Mouse (Mus musculus) erythroblast, adult 5-6 weeks (primary cell): ENCODE data around the gene Ncapg2. TPM values are rescaled to one million over a fixed set of nuclear protein-coding genes. Genes with fewer than 3 reads are reported as not detected.
A peak's percentile ranks its signal among the peaks of the same experiment; 100 is the strongest.

ENCODE experiments used
- ATAC-seq: replicated peaks from 2 replicates; pipeline ENCODE4 v1.8.0; 2016; ENCODE audit warnings: moderate number of reproducible peaks, mild to moderate bottlenecking, moderate TSS enrichment, inconsistent platforms; ENCODE audit not compliant: poor library complexity, low FRiP score, severe bottlenecking
- total RNA-seq, 2 experiments: library from RNA; stranded (forward) in 1 of 2; stranded (reverse) in 1 of 2; fragments of 150-400 nt in 1 of 2; fragments of 200-764, 138-1000 nt in 1 of 2; gene quantifications; 2 replicates each; pipeline versions ENCODE4 v1.2.3 to v1.2.4; 2015 to 2017; ENCODE audit warnings: low replicate concordance in 2 of 2

The Ncapg2 gene
- total RNA-seq (2015; ENCODE audit: low replicate concordance) (52.2 and 57.3 TPM in 2 replicates), total RNA-seq (2017; ENCODE audit: low replicate concordance) (100 and 123 TPM in 2 replicates)

DNA sequence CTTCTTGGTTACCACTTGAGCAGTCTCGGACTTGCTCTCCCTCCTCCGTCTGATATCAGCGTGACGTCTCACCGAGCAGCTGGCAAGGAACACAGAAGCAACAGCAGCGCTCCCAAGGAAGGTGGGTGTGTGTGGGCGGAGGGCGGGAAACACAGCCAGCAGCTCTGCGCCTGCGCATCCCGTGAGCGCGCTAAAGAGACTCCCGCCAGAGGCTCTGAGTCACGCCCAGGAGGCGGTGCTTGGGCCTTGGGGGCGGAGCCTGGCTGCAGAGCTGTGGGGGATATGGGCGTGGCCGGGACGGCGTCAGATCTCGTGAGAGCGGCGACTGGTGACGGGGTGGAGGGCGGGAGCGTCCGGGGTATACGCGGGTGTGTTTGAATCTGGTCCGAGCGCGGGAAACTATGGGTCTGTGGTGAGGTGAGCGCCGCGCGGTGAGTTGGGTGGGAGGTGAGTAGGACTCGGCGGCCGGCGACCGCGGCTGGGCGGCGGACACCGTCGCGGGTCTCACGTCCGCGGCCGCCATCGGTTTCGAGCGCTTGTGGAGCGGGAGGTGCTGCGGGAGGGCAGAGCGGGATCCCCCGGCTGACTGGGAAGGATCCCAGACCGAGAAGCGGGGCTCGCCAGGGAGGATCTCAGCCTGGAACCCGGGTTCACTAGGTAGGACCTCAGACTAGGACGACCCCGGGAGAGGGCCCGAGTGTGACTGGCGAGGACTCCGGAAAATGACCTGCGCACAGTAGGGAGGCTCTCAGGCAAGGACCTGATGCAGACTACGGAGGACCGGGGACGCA, at the start of gene Ncapg2:
Gene Ncapg2, plus strand, starts transcription at position 358 of the 791 bp plus-strand sequence.
- peak; percentile 91 for ATAC-seq

DNA sequence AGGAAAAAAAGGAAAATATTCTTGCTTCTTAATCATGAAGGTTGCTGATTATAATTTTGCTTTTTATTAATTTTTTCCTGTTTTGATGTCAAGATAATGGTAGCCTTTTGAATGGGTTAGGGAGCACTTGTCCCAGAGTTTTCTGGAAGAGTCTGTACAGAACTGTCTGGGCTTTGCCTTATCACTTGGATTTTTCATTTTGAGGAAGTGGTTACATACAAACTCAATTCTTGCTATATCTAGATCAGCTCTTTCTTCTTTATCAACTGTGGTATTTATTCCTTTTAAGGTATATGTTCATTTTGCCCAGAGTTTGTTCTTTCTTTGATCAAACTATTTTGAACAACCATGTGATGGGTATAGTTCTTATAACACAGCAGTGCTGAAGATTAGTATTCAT, 43.1 kb upstream of the Ncapg2 start:
- no peak for ATAC-seq

DNA sequence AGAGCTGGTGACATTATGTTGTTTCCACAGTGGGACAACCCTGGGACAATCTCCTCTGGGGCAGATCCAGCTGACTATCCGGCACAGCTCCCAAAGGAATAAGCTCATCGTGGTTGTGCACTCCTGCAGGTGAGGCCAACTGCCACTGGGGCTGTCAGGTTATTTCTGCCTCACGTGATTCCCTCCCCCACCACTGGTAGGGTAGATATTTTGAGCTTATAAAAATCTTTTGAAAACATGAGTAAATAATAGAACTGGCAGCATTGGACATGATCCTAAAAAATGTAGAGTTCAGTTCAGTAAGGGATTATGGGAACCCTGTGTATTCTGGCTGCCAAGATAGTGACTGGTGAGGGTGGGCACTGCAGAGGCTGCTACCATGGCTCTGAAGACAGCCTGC, 38.3 kb upstream of the Ncapg2 start:
- ATAC-seq, result no peak

DNA sequence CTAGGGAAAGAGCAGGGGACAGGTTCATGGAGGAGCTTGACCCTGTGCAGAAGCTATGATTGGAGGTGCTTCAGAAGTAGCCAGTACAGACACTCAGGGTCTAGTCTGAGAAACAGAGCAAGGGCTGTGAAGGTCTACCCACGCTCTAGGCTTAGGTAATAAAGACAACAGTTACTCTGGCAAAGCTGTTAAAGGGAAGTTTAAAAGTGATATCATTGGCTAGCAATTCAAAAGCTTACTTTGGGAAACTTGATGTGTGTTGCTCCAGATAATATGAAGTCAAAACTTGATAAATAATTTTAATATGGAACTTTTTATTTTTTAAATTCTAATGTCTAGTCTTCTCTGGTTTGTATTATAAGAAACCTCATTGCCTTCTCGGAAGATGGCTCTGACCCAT, 37.9 kb upstream of the Ncapg2 start:
- no peak for ATAC-seq

DNA sequence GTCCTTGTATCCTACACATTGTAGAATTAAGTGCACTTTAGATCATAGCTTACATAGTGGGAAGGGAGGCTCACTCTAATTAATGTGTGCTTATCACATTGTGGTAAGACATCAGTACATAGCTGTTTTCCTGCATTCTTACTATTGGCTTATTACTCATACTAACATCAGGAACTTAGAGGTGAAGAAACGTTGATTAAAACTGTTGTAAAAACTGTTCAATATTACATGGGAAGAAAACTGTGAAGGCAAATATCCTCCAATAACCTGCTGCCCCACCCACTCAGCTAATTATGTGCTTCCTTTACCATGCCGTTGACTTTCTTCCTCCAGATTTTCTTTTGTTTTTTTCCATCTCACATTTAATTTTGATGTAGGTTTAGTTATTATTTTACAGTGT, 36.3 kb upstream of the Ncapg2 start:
- no peak for ATAC-seq

DNA sequence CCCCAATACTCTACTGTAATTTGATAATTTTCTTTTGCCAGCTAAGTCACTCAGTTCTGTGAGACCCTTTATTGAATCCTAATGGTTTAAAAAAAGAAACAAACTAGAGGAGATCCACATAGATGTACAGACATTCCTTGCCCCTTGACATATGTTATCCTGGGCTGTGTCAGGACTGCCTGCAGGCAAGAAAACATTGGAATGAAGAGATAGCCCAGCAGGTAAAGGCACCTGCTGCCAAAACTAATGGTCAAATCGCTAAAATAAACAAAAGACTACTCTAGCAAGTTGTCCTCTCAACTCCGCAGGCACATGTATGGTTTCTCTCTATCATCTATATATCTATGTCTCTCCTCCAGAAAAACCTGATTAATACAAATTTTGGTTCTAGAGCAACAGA, 22.1 kb upstream of the Ncapg2 start:
- ATAC-seq, result no peak

DNA sequence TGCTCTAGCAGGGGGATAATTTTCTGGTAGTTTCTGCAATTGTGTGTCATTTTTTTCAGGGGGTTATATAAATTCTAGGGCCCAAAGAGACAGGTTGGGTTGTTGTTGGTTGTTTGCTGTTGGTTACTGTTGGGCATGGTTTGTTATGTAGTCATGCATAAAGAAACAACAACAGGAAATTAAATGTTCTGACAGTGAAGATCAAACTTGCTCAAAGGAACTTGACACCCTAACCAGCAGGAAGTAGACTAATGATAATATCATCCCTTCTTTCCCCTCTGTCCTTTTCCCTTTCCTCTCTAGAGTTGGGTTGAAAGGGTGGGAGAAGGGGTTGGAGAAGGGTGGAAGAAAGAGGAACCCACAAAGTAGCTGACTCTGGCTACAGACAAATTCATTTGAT, 21.2 kb upstream of the Ncapg2 start:
- no peak for ATAC-seq

DNA sequence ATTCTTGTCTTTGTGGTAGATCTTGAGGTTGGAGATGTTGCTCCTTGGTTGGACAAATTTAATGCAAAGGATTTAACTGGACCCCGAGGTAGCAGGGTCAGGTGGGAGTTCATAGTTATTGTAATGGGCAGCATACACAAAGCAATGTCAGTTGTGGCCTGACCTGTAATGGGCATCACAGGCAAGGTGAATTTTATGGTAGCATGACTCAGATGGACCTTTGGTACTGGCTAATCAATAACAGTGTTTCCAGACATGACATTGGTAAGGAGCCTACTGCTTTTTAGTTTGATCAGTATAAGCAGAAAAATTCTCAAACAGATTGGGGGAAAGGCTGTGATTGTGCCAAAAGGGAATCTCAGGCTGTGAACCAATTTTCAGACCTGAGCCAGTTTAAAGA, 18.4 kb upstream of the Ncapg2 start:
- no peak for ATAC-seq

DNA sequence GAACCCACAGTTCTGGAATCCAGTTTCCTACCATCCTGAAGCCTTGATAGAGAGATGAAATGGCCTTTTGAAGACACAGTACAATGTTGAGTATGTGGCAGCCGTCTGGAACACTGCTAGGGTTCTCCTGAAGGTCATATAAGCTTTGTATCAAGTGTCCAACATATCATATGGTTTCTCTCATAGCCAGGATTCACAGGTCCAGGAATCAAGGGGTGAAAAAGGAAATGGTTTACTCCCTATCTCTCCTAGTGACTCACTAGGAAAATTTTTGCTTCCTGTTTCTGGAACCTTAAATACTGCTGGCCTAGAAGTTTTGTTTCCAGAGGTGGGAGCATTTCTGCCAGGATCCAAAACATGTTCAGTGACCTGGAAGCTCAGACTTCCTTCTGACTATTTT, 15.3 kb upstream of the Ncapg2 start:
- no peak for ATAC-seq

DNA sequence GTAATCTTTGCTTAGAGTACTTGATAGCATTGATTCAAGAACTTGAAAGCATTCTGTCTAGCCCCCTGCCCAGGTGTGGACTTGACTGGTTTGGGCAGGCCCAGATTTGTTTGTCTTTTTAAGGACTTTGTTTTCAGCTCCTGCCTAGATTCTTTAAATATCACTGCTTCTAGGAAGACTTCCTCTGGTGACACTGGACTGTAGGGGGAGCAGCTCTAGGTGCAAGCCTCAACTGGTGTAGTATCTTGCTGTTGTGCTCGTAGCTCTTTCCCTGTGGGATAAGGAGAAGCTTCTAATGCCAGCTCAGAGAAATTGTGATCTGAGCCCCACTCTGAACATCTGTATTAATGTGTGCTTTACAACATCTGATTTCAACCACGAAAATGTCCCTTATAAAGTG, 10.9 kb upstream of the Ncapg2 start:
- no peak for ATAC-seq

DNA sequence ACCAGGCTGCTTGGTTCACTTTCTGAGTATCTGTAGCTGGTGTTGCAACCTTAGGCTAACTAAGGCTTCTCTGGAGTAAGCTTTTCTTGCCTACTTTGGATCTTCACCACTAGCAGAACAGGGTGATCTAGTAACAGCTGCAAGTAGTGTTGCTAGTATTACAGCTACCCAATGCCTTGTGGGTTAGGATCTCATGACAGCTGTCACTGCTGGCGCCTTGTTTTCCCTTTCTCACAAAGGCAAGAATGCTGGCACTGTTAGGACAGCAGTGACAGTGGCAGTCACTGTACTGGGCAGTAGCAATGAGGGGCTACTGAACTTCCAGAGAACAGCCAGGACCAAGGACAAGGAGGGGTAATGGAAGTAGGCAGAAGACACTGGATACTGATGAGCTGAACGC, 9.9 kb upstream of the Ncapg2 start:
- no peak for ATAC-seq

DNA sequence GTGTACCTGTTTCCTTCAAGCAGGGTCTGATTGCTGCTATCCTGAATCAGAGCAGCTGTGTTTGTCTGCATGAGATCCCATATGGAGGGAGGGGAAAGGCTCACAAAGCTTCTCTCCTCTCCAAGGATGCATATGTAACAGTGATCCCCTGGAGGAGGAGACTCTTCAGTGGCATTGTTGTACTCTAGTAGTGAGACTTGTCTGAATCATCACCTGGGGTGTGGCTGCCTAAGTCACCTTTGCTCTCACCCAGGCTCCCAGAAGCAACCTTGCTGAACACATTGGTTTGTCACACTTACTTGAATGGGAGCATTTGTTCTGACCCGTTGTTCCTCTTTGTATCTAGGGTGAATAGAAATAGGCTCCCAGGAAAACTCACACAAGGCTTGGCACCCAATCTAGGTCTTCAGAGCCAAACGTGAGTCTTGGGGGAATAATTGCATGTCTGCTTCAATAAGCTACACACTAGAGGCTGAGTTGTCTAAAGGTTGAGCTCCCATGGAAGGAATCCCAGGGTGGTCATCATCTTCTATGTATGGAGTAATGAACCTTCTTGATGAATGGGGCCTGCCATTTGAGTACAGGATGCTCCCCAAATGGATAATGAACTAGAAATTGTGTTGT, 9.0 kb upstream of the Ncapg2 start:
- no peak for ATAC-seq

DNA sequence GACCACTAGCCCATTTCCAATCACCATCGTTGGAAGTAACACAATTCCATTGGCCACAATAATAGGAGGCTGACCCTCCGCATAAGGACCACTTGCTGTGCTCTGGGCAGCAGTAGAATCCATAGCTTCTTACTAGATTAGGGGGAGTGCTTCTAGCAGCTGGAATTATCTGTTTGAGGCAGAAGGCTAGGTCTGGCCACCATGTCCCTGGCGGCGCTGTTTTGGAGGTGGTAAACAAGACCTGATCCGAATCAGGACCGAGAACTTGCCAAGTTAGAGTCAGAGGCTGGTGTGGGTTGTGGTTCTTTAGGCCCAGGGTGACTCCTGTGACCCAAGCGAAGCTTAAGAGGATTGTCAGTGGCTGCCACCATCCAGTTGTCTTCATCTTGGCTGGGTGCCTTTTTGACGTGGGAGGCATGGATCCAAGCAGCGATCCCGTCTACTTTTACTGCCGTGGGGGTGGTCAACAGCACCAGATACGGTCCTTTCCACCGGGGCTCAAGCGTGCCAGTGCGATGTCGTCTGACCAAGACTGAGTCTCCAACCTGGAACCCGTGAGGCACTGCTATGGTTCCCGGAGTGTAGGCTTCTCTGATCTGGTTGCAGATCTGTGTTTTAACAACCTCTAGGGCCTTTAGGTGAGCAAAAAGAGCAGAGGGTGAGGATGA, 1.1 kb upstream of the Ncapg2 start:
- peak; percentile 30 for ATAC-seq

DNA sequence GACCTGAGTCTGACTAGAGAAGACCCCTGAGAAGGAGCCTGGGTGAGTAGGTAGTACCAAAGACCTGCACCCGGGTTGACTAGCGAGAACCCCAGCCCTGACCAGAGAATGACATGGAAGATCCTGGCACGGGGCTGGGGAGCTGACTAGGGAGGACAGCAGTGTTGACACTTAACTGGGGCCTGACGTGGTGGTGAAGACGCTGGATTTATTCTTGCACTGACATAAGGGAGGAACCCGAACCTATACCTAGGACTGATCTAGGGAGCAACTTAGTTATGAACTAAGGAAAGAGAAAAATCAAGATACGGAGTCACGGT, 594 bp downstream of the Ncapg2 start:
- peak; percentile 31 for ATAC-seq

DNA sequence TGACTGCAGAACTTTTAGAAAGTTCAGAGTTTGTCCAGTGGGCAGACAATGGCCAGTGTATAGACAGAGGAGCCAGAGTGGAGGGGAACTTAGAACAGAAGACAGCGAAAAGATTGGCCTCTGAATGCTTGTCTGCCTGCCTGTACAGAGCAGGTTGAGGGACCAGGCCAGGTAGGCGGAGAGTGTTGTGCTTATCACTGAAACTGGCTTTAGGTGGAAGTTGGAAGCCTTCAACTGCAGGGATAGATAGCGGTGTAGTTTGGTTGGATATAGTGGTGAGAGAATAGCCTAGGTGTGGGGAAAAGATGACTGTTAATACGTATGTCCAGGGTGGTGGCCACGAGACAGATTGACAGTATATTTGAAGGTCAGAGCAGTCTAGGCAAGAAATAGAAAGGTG, 2.7 kb downstream of the Ncapg2 start:
- no peak for ATAC-seq

DNA sequence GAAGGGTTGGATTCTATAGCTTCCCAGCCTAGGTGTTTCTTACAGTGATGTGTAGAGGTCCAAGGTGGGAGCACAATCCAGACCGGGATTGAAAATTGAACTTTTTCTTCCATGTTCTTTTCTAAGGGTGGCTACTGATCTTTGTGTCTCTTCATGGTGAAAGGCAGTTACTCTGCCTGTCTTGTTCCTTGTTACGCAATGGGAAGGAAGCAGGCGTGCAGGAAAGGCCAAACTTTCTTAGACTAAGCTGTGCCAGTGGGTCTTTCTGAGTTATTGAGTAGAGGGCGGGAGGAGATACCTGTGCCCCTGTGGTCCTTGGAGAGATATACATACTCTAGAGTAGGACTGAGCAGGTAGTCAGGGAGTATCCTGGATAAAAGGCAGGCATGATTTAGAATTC, 9.7 kb downstream of the Ncapg2 start:
- ATAC-seq, result no peak

DNA sequence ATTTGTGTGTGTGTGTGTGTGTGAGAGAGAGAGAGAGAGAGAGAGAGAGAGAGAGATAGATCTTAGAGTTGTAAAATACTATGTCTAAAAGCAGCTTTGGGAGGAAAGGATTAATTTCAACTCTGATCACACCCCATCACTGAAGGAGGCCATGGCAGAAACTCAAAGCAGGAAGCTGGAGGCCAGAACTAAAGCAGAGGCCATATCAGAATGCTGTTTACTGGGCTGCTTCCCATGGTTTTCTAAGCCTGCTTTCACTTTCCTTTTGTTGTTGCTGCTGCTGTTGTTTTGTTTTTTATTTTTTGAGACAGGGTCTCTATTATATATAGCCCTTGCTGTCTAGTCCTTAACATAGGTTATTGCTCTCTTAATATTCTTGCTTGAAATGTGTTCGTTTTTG, 11.3 kb downstream of the Ncapg2 start:
- no peak for ATAC-seq

DNA sequence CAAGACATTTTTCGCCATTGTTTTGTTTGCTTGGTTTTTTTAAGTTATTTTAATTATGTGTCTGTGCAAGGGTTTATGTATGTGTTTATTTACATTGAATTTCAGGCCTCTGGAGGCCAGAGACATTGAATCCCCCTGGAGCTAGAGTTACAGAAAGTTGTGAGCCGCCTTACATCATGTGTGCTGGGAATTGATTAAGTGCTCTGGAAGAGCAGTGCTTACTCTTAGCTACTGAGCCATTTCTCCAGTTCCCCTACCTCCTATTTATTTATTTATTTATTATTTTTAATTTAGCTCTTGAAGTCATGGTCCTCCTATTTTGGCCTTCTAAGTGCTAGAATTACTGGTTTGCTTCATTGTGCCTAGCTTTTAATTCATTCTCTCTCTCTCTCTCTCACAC, 16.5 kb downstream of the Ncapg2 start:
- ATAC-seq, result no peak

DNA sequence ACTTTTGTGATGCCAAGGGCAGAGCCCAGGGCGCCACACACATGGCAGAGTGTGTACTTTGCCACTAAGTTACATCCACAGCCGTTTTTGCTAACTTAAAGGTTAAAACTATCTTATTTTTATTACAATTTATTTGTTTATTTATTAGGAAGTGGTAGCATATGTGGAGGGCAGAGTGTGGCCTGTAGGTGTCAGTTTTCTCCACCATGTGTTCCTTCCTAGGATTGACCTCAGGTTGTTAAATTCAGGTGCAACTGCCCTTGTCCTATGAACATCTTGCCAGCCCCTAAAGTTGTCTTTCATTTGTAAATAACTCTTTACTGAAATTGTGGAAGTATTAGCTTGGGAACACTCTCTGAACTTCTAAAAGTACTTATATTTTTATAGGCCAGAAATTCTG, 20.2 kb downstream of the Ncapg2 start:
- no peak for ATAC-seq

DNA sequence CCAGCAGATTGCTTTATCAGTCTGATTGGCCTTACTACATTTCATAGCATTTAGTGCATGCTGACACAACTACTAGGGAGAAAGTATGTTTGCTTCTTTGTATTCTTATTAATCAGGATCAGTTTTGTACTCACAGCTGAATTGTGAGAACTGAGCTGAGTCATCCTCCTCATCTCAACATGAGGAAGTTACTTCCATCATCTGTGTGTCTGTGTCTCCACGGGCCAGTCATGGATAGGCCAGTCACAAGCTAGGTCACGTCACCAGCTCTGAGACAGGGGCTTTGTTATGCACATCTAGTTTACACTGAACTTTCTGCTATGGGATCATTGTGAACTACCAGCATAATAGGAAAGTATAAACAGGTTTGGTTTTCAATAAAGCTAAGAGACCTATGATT, 28.5 kb downstream of the Ncapg2 start:
- ATAC-seq, result no peak

DNA sequence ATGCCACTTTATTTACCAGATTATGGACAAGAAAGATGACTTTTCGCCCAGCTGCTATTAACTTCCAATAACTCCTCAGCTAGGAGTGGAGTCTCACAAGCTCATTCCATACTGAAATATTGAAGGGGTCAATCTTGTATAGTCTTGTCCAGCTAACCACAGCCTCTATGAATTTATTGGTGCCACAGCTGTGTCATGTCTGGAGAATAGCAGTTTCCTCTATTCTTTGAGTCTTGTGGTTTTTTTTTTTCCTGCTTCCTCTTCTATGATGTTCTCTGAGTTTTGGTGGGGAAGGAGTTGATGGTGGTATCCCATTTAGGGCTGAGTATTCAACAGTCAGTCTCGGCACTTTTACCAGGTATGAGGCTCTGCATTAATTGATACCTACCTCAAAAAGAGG, 30.0 kb downstream of the Ncapg2 start:
- no peak for ATAC-seq
